Mouse (Mus musculus): ENCODE data around the gene Cux2.

- TF ChIP-seq CTCF (IDR thresholded peaks at IDR 0.05 in 2 of 3, conservative IDR thresholded peaks at IDR 0.05 in 1 of 3; ENCODE audit: control insufficient read depth in 1 of 3, insufficient read depth in 1 of 3, low read depth in 2 of 3, low read length in 3 of 3, poor library complexity in 1 of 3, severe bottlenecking in 1 of 3) (no peak), POLR2A (IDR thresholded peaks at IDR 0.05; ENCODE audit: control insufficient read depth in 1 of 2, insufficient read depth in 1 of 2, low read depth in 1 of 2, low read length in 2 of 2, poor library complexity in 1 of 2) (no peak), RAD21 (IDR thresholded peaks at IDR 0.05; ENCODE audit: low read depth, low read length) (no peak), GABPA (IDR thresholded peaks at IDR 0.05; ENCODE audit: low read depth, low read length) (no peak), E2F4 (IDR thresholded peaks at IDR 0.05; ENCODE audit: borderline replicate concordance, low read depth, low read length) (no peak), NELFE (IDR thresholded peaks at IDR 0.05; ENCODE audit: low read depth, low read length) (no peak), MAX (IDR thresholded peaks at IDR 0.05; ENCODE audit: low read length) (no peak), USF1 (IDR thresholded peaks at IDR 0.05; ENCODE audit: low read depth, low read length) (no peak), MYC (IDR thresholded peaks at IDR 0.05; ENCODE audit: low read depth, low read length) (no peak), NRF1 (IDR thresholded peaks at IDR 0.05; ENCODE audit: insufficient read depth, low read depth, low read length, poor library complexity, severe bottlenecking) (no peak), ELF1 (IDR thresholded peaks at IDR 0.05; ENCODE audit: low read depth, low read length) (no peak), CHD1 (IDR thresholded peaks at IDR 0.05; ENCODE audit: low read depth, low read length) (no peak), GATA1 (IDR thresholded peaks at IDR 0.05; ENCODE audit: low read depth, low read length) (no peak)
Measured at GRCm38 (mm10) chr5:121944021-121944790, 105.7 kb downstream of the Cux2 start.
